Mouse (Mus musculus): Measurements from ENCODE around the gene Fbxl20.
"Not testable (repeated sequence)": the region's sequence is repeated elsewhere in the genome, so short reads cannot be mapped to it uniquely, and the experiment has no call there.

Gene Fbxl20

GRCm38 (mm10) chr11:98149786-98150624 lies at the start of gene Fbxl20:
Gene Fbxl20 (minus strand): TSS chr11:98150403.
- peak; percentile 83 for DNase-seq (ENCODE audit: low spot score)

- DNase-seq (ENCODE audit: low spot score): peak; percentile 96
These were observed 43.0 kb upstream of the Fbxl20 start, which contains the start of gene Med1 for GRCm38 (mm10) chr11:98192901-98193805. Gene Med1 (minus strand): TSS chr11:98193293.

GRCm38 (mm10) chr11:98190820-98191219 lies 40.6 kb upstream of the Fbxl20 start:
- DNase-seq (ENCODE audit: low spot score): no peak

DNA sequence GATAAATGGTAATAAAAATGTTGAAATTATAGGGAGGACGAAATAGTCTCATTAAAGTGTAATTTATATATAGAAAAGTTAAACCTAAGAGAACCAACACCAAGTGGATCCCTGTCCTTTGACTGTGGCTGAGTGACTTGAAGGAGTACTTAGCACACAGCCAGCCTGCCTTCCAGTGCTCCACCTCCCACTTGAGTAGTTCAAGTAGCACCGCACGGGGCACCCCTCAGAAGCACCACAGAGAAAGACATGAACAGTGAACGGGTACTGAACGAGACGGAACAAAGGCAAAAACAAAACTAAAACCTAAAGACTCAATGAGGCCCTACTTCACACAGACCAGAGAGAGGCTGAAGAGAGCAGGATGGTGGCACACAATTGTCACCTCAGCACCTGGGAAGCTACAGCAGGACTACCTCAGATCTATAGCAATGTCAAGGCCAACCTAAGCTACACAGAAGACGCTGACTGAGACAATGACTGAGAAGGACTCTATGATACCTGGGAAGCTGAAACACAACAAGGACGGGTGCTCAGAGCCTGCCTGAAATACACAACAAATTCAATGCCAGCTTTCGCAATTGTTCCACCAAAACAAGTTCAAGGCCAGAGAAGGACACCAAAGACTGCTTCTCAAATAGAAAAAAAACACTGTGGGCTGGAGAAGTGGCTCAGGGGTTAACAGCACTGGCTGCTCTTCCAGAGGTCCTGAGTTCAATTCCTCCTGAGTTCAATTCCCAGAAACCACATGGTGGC lies 37.6 kb upstream of the Fbxl20 start:
- DNase-seq (ENCODE audit: low spot score): no peak

GRCm38 (mm10) chr11:98182149-98182548 lies 31.9 kb upstream of the Fbxl20 start:
- not testable (repeated sequence) for DNase-seq (ENCODE audit: low spot score)

DNA sequence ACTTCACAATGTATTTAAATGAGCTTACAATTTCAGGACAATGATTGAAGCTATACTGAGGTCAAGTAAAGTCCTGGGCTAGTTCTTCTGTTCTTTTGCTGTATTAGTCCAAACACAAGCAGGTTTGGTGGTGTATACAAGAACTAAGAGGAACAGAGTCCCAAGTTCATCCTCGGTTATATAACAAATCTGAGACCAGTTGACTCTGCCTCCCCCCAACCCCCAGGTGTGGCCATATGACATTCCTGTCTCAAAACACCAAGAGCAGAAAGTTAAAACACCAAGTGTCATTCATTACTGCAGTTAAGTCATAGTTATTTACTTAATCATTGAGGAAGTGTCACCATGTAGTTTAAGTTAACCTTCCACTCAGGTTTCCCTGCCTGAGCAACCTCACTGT lies 18.2 kb upstream of the Fbxl20 start:
- DNase-seq (ENCODE audit: low spot score): no peak

- no peak for DNase-seq (ENCODE audit: low spot score)
These were observed 4.9 kb upstream of the Fbxl20 start for GRCm38 (mm10) chr11:98155094-98155493.

DNA sequence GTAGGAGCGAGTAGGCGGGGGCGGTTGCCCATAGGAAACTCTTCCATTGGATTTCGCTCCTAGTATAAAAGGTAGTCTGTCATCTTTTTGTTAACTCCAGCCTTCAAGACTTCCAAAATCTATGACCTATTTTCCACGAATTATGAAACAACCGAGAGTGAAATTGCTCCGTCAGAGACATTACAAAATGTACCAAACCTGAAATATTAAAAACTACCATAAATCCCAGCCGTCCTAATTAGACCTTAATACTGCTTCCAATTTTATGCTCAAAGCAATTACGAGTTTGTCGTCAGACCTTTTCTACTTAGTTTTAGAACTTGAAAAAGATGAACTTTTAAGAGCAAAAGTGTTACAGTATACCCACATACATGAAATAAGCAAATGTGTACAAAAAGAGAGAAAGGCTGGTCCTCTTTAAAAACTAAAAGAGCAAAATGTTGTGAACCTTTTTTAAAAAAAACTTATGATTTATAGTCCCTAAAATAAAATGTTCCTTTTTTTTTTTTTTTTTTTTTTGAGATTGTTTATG lies 488 bp upstream of the Fbxl20 start:
- DNase-seq (ENCODE audit: low spot score): no peak

- peak; percentile 90 for DNase-seq (ENCODE audit: low spot score)
These were observed 876 bp downstream of the Fbxl20 start for GRCm38 (mm10) chr11:98149304-98149750.

GRCm38 (mm10) chr11:98148551-98149301 lies 1.5 kb downstream of the Fbxl20 start:
- no peak for DNase-seq (ENCODE audit: low spot score)

GRCm38 (mm10) chr11:98145856-98146255 lies 4.3 kb downstream of the Fbxl20 start:
- DNase-seq (ENCODE audit: low spot score): no peak

DNA sequence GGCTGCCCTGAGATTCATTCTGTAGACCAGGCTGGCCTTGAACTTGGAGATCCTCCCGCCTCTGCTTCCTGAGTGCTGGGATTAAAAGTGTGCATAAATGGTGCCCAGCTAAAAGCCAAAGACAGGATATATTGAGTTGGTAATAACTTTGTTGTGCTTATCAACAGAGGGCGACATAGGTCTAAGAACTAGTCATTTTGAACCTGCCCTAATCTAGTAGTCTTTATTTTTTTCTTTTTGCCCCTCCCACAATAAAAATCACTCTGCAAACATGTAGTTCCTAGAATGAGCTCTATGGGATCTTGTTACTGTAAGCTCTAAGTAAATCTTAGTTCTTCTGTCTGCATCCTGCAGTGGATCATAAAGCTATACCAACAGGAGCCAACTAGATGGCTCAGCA lies 7.7 kb downstream of the Fbxl20 start:
- no peak for DNase-seq (ENCODE audit: low spot score)

- DNase-seq (ENCODE audit: low spot score): no peak
These were observed 11.3 kb downstream of the Fbxl20 start for GRCm38 (mm10) chr11:98138894-98139293.

GRCm38 (mm10) chr11:98137836-98138235 lies 12.4 kb downstream of the Fbxl20 start:
- no peak for DNase-seq (ENCODE audit: low spot score)

GRCm38 (mm10) chr11:98134951-98135350 lies 15.3 kb downstream of the Fbxl20 start:
- DNase-seq (ENCODE audit: low spot score): no peak

GRCm38 (mm10) chr11:98123424-98123823 lies 26.8 kb downstream of the Fbxl20 start:
- DNase-seq (ENCODE audit: low spot score): no peak

- DNase-seq (ENCODE audit: low spot score): no peak
These were observed 35.8 kb downstream of the Fbxl20 start for GRCm38 (mm10) chr11:98114363-98114762.

- DNase-seq (ENCODE audit: low spot score): no peak
These were observed 36.7 kb downstream of the Fbxl20 start for GRCm38 (mm10) chr11:98113504-98113903.

- DNase-seq (ENCODE audit: low spot score): no peak
These were observed 40.5 kb downstream of the Fbxl20 start for GRCm38 (mm10) chr11:98109706-98110105.

GRCm38 (mm10) chr11:98101332-98101731 lies 48.9 kb downstream of the Fbxl20 start:
- no peak for DNase-seq (ENCODE audit: low spot score)

- no peak for DNase-seq (ENCODE audit: low spot score)
These were observed 59.6 kb downstream of the Fbxl20 start for GRCm38 (mm10) chr11:98090583-98090982.
